Mouse (Mus musculus) brain, embryonic 18.5 days (tissue): Measurements from ENCODE around the gene Tfg.

Experiments
- DNase-seq: peaks from one replicate; pipeline ENCODE4 v3.0.0-alpha.2; 2012; ENCODE audit warnings: low read depth, low spot score

The Tfg gene

DNA sequence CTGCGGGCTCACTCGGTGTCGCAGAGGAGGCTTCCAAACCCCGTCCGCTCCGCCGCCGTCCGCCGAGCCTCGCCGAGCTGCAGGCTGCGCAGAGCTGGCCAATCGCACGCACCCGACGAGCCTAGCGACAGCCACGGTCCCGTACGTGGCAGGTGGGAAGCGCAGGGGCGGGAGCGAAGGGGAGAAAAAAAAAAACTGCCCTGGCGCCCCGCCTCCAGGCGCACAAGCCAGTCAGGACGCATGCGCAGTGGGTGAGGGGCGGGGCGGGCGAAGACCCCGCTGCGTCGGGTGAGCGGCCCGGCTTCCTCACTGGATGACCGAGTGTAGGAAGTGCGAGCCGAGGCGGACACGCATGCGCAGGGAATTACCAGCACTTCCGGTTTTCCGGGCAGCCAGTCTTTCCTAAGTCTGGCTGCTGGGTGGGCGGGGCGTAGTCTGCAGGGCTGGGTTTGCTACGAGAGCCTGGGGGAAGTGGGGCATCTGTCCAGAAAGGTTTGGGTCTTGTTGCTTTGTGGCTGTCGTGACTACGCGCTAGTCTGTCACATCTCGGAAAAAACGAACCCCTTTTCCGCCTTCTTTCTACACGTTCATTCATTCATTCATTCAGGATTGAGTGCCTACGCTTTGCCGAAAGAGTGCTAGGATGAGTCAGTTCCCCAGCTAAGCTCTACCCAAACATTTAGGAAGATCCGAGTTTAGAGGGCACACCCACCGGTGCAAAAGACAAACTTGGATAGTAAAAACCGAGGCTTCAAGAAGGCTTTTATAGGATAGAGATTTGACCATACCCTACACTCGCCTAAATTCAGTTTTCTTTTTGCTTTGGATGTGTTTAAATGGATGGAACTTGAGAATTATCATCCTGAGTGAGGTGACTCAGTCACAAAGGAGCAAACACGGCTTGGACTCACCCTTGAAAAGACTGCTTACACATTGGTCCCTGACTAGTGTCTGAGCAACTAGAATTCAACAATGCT lies at the start of gene Tfg:
Gene Tfg (minus strand): TSS at position 227 of the 977 bp plus-strand sequence.
- DNase-seq = peak; percentile 97

DNA sequence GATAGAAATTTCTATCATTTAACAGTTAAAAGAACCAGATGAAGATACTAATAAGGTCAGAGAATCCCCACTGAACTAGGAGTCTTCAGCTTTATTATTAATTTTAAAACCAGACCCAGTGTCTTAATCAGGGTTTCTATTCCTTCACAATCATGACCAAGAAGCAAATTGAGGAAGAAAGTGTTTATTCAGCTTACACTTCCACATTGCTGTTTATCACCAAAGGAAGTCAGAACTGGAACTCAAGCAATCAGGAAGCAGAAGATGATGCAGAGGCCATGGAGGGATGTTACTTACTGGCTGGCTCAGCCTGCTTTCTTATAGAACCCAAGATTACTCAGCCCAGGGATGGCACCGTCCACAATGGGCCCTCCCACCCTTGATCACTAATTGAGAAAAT lies 11.8 kb upstream of the Tfg start:
- no peak for DNase-seq

DNA sequence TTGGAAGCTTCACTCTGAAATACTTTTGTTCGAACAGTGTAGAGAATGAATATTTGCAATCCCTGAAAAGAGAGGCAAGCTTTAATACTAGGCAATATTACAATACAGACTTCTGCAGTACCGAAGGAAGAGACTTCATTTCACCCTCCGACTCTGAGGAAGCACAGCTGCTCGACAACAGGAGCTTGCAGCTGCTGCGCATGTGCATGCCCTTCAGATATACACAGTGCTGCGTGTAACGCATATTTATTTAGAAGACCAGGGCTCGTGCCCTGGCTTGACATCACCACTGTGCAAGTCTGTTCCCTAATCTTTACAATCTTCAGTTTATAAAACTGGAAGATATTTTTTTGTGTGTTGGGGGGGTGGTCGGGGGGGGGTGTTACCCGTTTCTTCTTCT lies 7.7 kb upstream of the Tfg start:
- no peak for DNase-seq

DNA sequence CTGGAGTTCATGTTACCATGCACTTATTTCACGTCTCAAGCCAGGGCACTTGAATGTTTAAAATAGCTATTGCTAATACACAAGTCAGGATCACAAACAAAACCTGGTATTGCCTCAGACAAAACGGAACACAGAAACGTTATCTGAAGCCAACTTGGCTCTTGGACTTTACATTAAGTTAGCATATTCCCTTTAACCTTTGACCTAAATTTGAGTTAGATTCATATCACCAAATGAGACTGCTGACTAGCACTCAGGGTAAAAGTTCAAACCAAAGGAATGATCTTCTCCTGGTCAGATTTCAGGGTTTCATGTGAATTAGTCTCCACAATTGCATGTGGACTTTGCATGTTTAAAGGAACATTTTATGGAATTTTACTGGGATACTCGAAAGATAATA lies 5.1 kb upstream of the Tfg start:
- no peak for DNase-seq

DNA sequence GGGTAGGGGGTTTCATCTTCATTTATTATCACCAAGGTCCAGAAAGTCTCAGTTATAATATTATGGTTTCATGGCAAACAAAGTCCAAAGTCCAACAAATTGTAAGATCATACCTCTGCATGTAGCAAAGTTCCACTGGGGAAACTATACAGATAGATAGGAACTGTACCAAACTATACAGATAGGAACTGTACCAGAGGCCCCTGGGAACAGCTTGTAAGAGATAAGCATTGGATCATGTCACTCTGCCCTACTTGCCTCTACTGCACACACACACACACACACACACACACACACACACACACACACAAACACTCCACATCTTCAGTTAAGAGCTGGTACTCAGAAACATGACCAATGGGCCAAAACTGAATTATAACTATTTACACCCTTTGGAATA lies 1.8 kb upstream of the Tfg start:
- no peak for DNase-seq

DNA sequence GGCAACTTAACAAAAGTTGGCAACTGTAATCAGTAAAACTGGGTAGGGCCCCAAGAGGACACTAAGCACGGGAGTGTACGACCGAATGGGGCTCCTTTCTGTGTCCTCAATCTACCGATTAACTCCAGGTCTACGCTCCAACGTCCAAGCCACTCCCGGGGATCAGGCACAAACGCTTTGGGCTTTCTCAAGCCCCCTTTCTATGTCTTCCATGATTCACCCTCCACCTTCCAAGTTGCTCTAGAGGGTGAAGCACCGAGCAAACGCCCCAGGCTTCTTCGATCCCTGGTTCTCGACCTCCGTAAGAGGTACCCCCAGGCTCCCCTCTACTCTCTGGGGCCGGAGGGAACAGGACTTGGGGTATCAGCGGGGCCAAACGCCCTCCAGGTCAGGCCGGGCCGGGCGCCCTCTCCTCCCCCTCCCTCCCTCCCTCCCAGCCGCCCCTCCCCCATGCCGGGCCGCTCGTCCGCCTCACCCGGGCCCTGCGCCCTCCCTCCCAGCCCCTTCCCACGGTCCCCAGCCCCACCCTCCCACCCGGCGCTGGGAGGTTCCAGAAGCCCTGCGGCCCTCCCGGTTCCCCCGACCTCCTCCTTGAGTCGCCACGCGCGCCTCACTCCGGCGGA lies 582 bp downstream of the Tfg start:
- no peak for DNase-seq

DNA sequence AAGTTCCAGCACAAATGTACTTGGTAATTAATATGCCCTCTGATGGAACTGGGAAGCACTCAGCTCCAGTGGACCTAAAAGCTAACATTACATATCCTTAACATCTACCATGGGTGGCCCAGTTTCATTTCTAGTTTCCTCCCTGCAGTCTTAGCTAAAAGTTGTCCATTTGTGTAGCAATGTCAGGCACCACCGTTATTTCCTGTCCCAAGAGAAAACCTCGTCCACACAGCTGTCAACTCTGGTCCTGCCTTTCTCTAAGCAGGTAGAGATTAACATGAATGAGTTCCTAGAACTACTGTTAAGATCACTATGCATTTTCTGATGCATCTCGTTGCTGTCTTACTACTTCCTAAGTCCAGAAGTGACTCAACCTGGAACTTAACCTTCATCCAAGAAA lies 1.6 kb downstream of the Tfg start:
- DNase-seq = no peak

DNA sequence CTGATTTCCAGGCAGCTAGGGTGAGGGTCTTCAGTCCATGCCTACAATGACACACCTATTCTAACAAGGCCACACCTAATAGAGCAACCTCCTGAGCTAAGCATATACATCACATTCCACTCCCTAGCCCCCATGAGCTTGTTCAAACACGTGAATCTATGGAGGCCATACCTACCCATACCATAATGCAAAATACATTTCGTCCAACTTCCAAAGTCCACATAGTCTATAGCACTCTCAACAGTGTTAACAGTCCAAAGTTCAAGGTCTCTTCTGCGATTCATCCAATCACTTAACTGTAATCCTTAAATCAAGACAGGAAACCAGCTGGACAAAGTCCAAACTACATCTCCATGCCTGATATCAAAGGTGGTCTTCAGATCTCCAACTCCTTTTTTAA lies 7.2 kb downstream of the Tfg start:
- DNase-seq = no peak

DNA sequence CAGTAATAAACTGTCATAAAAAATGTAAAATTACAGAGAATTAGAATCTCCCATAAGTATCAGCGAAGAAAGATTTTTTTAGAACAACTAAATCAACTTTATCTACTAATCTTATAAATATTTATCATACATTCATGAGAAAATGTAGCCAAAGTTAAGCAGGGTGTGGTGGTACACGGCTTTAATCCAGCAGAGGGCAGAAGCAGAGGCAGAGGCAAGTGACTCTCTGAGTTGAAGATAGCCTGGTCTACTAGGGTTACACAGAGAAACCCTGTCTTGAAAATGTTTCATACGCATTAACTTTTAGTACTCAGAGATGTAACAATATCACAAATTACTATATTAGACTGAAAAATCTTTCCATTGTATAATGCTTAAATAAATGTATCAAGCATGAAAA lies 11.5 kb downstream of the Tfg start:
- no peak for DNase-seq

DNA sequence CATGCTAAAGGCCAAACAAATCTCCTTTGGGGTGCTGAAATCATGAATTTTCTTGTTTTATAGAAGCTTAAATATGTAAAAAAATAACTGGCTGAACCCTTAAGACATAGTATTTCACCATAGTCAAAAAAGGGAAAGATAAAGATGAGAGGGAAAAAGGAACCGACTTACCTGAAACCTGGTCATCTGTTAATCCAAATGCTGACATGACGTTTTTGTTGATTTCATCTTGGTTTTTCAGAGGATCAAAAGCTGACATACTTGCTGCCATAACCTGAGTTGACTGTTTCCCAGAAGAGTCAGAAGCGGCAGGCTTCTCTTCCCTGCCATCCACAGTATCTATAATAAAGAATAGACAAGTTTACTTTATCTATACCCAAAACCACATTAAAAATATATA lies 16.4 kb downstream of the Tfg start:
- no peak for DNase-seq

DNA sequence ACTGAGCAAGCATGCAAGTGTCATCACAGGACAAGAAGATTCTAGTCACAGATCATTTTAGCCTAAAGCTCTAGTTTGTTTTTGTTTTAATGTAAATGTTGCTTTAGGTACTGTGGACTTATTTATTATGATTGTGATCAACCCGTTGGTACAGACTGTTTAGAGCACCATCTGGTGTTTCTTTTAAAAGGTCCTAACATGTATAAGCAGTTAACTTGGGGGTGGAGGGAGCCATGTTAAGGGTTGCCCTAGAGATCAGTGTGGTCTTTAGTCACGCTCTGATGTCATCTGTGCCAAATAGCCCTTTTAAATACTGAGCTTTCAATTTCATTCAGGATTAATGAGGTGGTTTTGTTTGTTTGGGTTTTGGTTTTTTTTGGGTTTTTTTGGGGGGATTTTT lies 20.8 kb downstream of the Tfg start:
- DNase-seq = no peak

DNA sequence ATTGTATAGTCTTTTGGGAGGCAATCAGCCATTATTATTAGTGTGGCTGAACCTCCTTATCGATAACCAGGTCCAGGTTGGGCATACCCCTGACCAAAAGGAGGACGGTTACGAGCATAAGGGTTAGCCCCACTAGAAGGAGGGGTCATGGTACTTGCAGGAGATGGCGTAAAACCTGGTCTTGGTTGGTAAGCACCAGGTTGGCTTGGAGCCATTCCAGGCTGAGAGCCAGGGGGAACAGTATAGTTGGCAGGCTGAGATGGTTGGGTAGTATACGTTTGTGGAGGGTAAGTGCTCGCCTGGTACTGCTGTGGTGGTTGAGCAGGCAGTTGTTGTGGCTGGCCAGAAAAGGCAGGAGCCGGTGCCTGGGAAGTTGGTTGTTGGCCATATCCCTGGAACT lies 26.5 kb downstream of the Tfg start:
- DNase-seq = no peak

DNA sequence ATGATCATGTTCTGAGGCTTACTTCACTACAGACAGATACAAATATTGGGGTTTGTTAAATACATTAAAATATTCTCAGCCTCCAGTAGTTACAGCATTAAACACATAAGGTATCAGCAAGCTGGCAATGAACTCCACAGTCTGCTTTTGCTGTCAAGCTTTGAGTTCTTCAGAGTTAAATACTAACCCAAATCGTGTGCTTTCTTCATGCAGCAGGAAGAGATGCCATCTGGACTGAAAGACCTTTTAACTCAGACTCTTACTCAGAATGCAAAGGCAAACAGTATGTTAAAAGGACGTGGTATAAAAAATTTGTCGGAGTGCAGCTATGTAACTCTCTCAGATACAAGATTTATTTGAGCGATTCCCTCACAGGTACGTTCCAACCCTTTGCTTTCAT lies 30.5 kb downstream of the Tfg start:
- no peak for DNase-seq

DNA sequence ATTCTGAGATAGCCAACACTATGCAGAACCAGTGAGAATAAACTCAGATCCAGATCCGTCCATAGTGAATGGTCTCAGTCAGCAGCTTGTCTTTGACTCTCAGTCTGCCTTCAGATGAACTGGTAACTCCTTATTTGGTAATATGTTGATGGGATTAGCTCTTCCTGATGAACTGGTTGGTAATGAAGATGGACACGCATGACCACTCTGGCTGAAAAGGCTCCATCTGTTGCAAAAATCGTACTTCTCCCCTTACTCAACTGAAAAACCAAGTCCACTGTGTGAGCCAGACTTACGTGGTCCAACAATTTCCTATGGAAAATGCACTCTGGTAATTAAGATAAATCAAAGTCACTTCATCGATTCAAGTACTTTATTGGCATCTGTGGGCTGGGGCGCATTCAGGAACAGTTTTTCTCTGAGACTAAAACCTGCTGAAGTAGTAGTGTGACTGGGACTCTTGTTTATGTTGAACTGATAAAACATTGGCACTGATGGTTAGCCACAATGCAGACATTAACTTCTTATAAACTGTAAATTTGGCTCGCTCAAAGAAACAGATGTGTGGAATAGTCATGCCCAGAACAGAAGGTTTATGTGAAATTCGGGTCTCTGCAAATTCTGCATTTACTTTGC lies 36.1 kb downstream of the Tfg start:
- no peak for DNase-seq

DNA sequence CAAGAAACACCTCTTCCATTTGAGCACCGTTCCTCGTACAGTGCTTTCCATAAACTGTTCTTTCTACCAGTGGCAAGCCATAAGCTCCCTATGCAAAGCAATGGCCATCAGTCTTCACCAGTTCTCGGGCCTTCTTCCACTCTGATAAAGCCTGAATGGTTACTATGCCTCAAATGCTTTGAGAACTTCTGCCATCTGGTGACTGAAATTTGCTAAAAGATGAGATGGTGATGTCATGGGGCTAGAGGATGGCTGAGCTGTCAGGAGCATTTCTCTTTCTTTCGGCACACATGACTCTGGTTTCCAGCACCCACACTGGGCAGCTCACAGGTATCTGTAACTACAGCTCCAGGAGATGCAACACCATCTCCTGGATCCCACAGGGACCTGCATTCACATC lies 40.1 kb downstream of the Tfg start:
- peak; percentile 22 for DNase-seq

DNA sequence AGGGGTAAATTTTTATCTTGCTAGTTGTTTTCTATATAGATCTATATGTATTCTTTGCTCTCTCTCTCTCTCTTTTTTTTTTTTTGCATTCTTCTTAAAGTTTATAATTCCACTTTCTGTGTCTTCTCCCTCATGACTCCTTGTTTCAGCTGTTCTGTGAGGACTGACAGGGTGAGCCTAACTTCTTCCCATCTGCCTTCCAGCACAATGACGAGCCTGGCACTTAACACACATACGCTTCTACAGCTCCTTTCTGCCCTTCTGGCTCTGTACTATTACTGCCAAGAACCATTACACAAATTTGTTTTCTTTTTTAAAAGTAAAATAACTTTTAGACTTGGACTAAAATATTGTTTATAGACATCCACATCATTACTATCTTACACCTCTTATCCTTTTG lies 43.8 kb downstream of the Tfg start:
- DNase-seq = no peak

DNA sequence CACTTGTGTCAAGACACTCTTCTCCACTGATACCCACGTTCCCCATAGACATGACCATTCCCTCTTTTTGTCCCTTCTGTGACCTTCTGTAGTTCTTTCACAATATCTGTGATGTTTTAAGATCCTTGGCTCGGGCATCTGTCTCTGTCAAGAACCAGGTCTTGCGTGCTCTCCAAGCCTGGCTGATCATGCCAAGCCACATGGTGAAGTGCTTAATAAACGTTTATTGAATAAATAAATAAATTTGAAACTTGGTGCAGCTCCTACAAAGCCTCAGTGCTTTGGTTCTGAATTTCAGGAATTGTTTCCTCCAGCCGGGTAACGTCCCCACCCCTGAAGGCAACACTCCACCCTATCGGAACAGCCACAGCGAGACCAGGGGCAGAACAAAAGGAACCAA lies 46.3 kb downstream of the Tfg start:
- DNase-seq = no peak

DNA sequence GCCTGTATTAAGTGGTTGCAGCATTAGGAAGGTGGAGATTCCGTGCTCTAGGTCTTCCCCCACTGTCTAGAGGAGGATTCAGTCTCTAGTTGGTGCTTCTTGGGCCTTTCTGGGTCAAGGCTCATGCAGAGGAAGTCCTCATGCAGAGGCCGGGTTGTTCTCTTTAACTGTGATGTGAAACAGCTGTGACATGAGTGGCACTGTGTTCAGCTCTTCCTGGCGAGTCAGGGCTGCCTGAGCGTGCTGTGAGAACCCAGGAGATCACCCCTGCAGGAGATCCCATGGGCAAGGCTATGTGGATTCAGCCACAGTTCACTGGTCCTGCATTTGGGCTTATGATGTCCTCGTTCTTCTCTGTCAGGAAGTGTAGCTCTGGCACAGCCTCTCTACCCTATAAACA lies 47.7 kb downstream of the Tfg start:
- DNase-seq = no peak

DNA sequence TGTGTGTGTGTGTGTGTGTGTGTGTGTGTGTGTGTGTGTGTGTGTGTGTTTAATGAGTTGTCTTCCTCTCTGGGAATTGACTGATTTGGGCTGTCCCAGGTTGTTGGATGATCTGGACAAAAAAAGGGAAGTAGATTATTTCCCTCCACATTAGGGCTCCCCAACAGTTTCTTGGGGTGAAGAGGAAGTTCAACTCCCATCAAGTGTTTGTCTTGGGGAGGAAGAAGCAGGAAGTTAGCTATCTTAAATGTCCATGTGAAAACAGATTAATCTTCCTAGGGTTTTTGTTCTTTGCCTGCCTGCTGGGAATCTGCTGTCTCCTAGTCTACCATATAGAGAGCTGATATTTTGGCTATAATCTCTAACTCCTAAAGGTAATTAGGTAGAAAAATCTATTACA lies 58.4 kb downstream of the Tfg start:
- no peak for DNase-seq

DNA sequence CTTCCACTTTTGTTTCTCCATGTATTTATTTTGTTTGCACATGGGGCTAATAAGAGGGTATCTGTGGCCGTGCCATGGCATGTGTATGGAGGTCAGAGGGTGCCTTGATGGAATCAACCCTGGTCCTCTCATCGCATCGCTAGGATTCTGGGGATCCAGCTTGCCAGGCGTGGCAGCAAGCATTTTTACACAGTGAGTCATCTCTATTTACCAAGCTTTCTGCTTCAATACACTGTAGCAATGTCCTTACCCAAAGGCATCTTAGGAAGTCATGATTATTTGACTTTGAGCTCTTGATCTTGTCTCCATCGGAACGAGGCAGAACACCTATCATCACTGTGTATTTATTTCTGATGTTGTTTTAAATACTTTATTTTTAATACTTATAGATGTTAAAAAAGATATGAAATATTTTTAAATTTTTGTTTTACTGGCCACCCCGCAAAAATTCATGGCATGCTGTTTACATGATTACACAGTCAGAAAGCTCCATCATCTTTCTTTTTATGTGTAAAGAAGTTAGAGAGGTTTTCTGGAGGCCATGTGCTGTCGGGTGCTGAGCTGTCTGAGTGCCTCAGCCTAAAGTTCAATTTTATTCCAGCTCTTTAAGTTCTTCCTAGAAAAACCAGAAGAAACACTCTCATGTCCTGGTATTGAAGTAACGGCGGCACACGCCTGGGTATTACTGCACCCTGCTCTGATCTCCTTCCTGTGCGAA lies 61.9 kb downstream of the Tfg start:
- DNase-seq = no peak

DNA sequence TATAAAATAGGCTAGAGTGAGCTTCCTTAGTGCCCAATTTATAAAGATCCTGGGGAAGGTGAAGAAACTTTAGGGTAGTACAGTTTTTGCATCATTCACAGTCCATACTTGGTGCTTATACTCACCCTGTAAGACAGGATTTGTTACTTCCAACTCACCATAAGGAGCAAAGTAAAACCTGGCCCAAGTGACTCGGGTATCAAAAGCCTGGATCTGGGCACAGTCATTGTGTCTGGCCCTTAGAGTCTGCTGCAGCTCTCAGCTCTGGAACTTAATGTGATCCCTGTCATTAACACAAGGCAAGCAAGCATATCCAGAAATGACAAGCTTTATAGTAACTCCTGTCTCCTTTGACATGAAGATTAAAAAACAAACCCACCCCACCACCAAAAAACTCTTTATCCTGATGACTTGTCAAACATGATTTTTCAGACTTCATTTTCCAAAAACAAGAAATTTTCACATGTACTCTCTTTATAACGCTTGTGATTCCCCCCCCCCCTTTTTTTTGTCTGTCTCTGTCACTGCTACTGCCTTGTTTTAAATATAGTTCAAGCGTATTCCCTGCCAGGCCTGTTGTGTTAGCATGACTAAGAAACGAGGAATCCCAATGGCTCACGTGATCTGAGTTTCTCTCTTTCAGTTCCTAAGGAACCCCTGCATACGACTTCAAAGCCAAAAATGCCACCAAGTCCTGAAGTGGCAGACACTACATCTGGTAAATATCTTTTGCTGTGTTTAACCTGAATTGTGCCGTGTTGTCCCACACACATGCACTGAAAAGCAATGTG lies 70.7 kb downstream of the Tfg start:
- no peak for DNase-seq
